Mouse (Mus musculus) heart, adult 2 months (tissue): Measurements from ENCODE around the gene Nop2. TPM values are rescaled to one million over a fixed set of nuclear protein-coding genes. Genes with fewer than 3 reads are reported as not detected.

Source experiments
- DNase-seq, 2 experiments: peaks; one replicate each; pipeline ENCODE4 v3.0.0; 2021
- H3K27ac ChIP-seq: fragments of 200-600 bp; 2 replicates; pipeline ENCODE4 v1.8.1; 2022
- H3K27me3 ChIP-seq: fragments of 200-500 bp; 2 replicates; pipeline ENCODE4 v1.6.1; 2012; ENCODE audit warnings: mild to moderate bottlenecking, low read length, inconsistent platforms, mixed read lengths; ENCODE audit not compliant: control insufficient read depth, insufficient read depth
- H3K36me3 ChIP-seq: fragments of 200-500 bp; 2 replicates; pipeline ENCODE4 v1.6.1; 2012; ENCODE audit warnings: low read length, inconsistent platforms; ENCODE audit not compliant: control insufficient read depth, insufficient read depth
- H3K4me1 ChIP-seq: fragments of 200-500 bp; 2 replicates; pipeline ENCODE4 v1.6.1; 2011; ENCODE audit warnings: low read length; ENCODE audit not compliant: control insufficient read depth, insufficient read depth
- H3K4me3 ChIP-seq: fragments of 200-600 bp; 2 replicates; pipeline ENCODE4 v1.8.1; 2022
- H3K79me2 ChIP-seq: fragments of 200-500 bp; replicated peaks from 2 replicates; pipeline ENCODE4 v1.6.1; 2012; ENCODE audit warnings: mild to moderate bottlenecking, inconsistent platforms, low read length, moderate library complexity, mixed read lengths; ENCODE audit not compliant: control insufficient read depth, insufficient read depth
- H3K9ac ChIP-seq: fragments of 200-500 bp; 2 replicates; pipeline ENCODE4 v1.6.1; 2012; ENCODE audit warnings: low read depth, mild to moderate bottlenecking, control low read depth, inconsistent platforms, low read length, mixed read lengths
- CTCF ChIP-seq: fragments of 200-600 bp; IDR thresholded peaks from 2 replicates; pipeline ENCODE4 v1.8.1; 2022; ENCODE audit warnings: antibody characterized with exemption, mild to moderate bottlenecking, moderate library complexity
- EP300 ChIP-seq: fragments of 200-500 bp; IDR thresholded peaks from 2 replicates; pipeline ENCODE4 v1.6.1; 2011; ENCODE audit warnings: low read depth, low read length, control low read depth; ENCODE audit not compliant: insufficient read depth
- POLR2A ChIP-seq: fragments of 200-500 bp; IDR thresholded peaks from 2 replicates; pipeline ENCODE4 v1.6.1; 2011; ENCODE audit warnings: mild to moderate bottlenecking, low read depth, low read length, control low read depth; ENCODE audit not compliant: insufficient read depth
- WGBS: fragments of 180-500 bp; shearing (Covaris S2); methylation state at CpG from one replicate; pipeline ENCODE4 v1.1.7; 2018; 5-methylcytosine and 5-hydroxymethylcytosine counted together
- intact Hi-C: fragments of 180-260 bp; cut with DNase I; formaldehyde crosslinking; loops from one replicate; pipeline ENCODE4 v1.15.1; 2025
- polyA plus RNA-seq: library from polyadenylated mRNA; depleted of rRNA; stranded (reverse); fragments of >200 nt; gene quantifications from 2 replicates; pipeline ENCODE4 v1.2.3, GENCODE M21; 2012
- total RNA-seq, 2 experiments: library from RNA; stranded (reverse); gene quantifications; 2 replicates each; pipeline ENCODE4 v1.2.3; 2021

Nop2 gene
- total and polyA plus RNA-seq, 3 experiments, result 8.3 to 20.3 (median 18.9) TPM

DNA sequence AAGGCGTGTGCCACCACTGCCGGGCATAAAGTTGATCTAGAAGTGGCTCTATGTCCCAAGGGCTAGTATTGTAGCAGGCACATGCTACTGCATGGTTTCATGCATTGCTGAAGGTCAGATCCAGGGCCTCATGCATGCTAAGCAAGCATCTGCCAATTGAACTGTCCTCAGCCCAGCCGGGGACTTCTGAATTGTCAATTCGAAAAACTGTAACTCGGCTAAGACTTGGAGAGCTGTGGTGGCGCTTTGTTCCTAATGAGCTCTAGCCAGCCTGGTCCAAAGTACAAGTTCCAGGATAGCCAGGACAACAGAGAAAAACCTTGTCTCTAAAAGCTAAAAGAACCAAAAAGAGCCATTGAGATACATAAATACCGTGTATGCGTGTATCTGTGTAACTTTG is 12.3 kb upstream of the Nop2 start:
- intact Hi-C loops, result no loop called here
- Histone ChIP-seq H3K4me3 (no peak overlapping the region), H3K79me2 (no peaks in the 10 kb centered on the region), H3K9ac (no peak overlapping the region), H3K36me3 (no peaks in the 10 kb centered on the region; the same call in 1 of the 2 replicates), H3K4me1 (no peaks in the 10 kb centered on the region), H3K27me3 (no peaks in the 10 kb centered on the region), H3K27ac (no peak overlapping the region)
- WGBS, result 91% methylated on average over 8 of the region's 8 CpGs
- DNase-seq, result no peak
- TF ChIP-seq POLR2A (no peak), EP300 (no peak), CTCF (no peak)

DNA sequence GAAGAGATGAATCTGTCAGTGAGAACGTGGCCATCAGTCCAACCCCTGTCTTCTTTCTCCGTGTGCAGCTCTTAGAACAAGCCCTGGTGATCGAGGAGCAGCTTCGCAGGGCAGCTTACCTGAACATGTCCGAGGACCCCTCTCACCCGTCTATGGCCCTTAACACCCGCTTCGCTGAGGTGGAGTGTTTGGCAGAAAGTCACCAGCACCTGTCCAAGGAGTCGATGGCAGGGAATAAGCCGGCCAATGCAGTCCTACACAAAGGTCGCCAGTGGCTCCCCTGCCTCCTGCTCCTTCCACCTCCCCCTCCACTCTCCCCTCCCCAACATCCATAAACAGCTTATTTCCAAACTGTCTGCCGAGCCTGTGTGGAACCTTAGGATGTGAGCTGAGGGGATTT is 3.0 kb upstream of the Nop2 start:
- Histone ChIP-seq H3K36me3 (no peaks in the 10 kb centered on the region), H3K9ac (no peak overlapping the region), H3K4me1 (peaks cover 1% of the 10 kb centered on the region; the same call in 1 of the 2 replicates), H3K27me3 (no peaks in the 10 kb centered on the region), H3K79me2 (no peaks in the 10 kb centered on the region), H3K27ac (no peak overlapping the region), H3K4me3 (no peak overlapping the region)
- no peak for DNase-seq
- 83% methylated on average over 12 of the region's 12 CpGs for WGBS
- TF ChIP-seq POLR2A (no peak), CTCF (no peak), EP300 (no peak)
- intact Hi-C loops, result no loop called here

DNA sequence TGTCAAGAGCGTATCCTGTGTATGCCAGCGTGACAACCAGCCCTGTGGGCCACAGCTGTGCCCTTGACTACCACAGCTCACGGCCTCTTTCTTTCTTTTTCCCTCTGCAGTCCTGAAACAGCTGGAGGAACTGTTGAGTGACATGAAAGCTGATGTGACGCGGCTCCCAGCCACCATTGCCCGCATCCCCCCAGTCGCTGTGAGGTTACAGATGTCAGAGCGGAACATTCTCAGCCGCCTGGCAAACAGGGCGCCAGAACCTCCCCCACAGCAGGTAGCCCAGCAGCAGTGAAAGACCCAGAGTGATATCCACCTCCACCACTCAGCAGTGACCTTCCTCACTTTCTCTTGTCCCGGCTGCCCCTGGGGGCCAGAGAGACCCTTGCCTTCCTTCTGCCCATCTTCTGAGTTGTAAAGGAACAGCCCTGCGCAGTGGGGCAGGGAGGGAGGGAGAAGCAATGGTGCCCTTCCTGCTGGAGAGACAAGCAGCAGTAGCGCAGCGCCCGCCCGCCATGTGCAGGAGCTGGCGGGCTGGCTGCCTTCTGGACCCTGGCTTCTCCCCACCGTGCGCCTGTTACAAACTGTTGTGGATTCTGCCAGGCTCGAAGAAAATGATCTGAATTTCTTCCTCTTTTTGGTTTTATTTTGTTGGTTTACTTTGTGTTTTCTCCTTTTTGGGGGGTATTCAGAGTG is 1.9 kb upstream of the Nop2 start:
- 90% methylated on average over 20 of the region's 20 CpGs for WGBS
- intact Hi-C loops, result loop anchor here (1.0 kb wide), 1 partner anchor 30 kb away; no protein-coding TSS in a partner anchor
- H3K27me3 ChIP-seq, result no peaks in the 10 kb centered on the region
- no peaks in the 10 kb centered on the region for H3K79me2 ChIP-seq
- peaks cover 1% of the 10 kb centered on the region; the same call in 1 of the 2 replicates for H3K4me1 ChIP-seq
- TF ChIP-seq CTCF (no peak), EP300 (no peak), POLR2A (no peak)
- no peaks in the 10 kb centered on the region for H3K36me3 ChIP-seq
- DNase-seq, result no peak
- no peak overlapping the region for H3K9ac ChIP-seq
- no peak overlapping the region for H3K27ac ChIP-seq
- no peak overlapping the region for H3K4me3 ChIP-seq

DNA sequence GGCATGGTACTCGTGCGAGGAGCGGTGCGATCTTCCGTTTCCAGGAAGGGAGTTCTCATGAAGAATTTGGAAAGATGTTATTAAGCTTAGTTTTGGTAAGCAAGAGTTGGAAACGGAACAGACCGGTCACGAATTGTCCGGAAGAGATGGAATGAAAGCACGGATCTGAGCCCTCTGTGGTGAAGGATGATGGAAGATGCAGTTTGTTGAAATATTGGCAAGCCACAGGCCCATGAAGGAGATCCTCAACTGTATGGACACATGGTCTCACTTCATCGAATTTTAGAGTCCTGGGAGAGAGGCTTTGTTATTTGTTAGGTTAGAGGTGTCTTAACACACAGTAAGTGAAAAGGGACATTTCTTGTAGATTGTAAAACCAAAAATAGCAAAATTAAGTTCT is 761 bp downstream of the Nop2 start:
- Histone ChIP-seq H3K9ac (peak overlapping the region; percentile 90), H3K36me3 (no peaks in the 10 kb centered on the region), H3K27me3 (no peaks in the 10 kb centered on the region), H3K4me3 (peak overlapping the region; percentile 68), H3K4me1 (peaks cover 1% of the 10 kb centered on the region; the same call in 1 of the 2 replicates), H3K27ac (peak overlapping the region; percentile 93), H3K79me2 (no peaks in the 10 kb centered on the region)
- no peak for TF ChIP-seq EP300
- no peak for TF ChIP-seq CTCF
- no peak for TF ChIP-seq POLR2A
- intact Hi-C loops, result no loop called here
- WGBS, result 2% methylated on average over 11 of the region's 11 CpGs
- DNase-seq, result no peak

DNA sequence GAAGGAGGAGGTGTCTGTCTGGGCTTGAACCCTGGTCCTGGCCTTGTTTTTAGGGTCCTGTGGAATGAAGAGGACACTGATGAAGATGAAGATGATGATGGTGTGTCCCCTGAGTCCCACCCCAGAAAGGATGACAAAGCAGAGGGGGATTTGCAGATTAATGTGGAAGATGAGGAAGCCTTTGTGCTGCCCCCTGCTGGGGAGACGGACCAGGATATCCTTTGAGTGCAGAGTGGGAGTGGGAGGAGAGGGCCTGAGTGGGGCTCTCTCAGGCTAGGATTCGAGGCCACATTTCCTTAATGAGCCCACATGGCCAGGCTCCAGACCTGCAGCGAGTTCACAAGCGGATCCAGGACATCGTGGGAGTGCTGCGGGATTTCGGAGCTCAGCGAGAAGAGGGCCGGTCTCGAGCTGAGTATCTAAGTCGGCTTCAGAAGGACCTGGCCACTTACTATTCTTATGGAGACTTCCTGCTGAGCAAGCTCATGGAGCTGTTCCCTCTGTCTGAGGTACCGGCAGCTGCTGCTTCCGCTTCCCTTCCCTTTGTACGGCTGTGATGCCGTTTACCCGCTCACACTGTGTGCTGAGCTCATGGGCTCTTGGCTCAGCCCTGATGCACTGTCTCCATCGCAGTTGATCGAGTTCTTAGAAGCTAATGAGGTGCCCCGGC is 5.4 kb downstream of the Nop2 start:
- intact Hi-C loops, result no loop called here
- TF ChIP-seq POLR2A, result no peak
- TF ChIP-seq CTCF, result peak; percentile 75
- H3K27ac ChIP-seq, result peak overlapping the region; percentile 5; the same call in 1 of the 2 replicates
- H3K9ac ChIP-seq, result no peak overlapping the region
- WGBS, result 83% methylated on average over 19 of the region's 19 CpGs
- peak; percentile 33 to 66 for DNase-seq
- no peak overlapping the region for H3K4me3 ChIP-seq
- no peaks in the 10 kb centered on the region for H3K36me3 ChIP-seq
- H3K4me1 ChIP-seq, result peaks cover 1% of the 10 kb centered on the region; the same call in 1 of the 2 replicates
- no peaks in the 10 kb centered on the region for H3K79me2 ChIP-seq
- H3K27me3 ChIP-seq, result no peaks in the 10 kb centered on the region

DNA sequence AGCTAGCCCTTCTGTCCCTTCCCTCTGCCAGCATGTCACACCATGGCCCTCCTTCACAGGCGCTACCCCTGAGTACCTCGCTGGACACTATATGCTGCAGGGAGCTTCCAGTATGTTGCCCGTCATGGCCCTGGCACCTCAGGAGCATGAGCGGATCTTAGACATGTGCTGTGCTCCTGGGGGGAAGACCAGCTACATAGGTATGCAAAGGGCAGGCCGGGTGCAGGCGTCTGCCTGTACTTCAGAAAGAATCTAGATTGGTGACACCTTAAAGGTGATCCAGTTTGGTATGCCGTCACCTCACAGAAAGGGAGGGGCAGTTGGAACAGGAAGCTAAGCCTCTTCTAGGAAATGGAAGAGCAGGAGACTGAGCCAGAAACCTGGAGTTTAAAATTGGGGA is 8.0 kb downstream of the Nop2 start:
- WGBS, result 88% methylated on average over 7 of the region's 7 CpGs
- Histone ChIP-seq H3K36me3 (no peaks in the 10 kb centered on the region), H3K4me3 (no peak overlapping the region), H3K27ac (no peak overlapping the region), H3K9ac (no peak overlapping the region), H3K27me3 (no peaks in the 10 kb centered on the region), H3K4me1 (no peaks in the 10 kb centered on the region), H3K79me2 (no peaks in the 10 kb centered on the region)
- intact Hi-C loops, result no loop called here
- no peak for DNase-seq
- TF ChIP-seq EP300, result no peak
- TF ChIP-seq CTCF, result no peak
- TF ChIP-seq POLR2A, result no peak
